Mouse (Mus musculus) splenic B cell, adult 2 months (primary cell): ENCODE measurements around the gene Gm28897.
"Not testable (repeated sequence)": the region's sequence is repeated elsewhere in the genome, so short reads cannot be mapped to it uniquely, and the experiment has no call there.

ENCODE experiments used
- DNase-seq: peaks from one replicate; pipeline ENCODE4 v3.0.0-alpha.2; 2011; ENCODE audit warnings: low read depth, low spot score
- H3K27me3 ChIP-seq: 2 replicates; pipeline ENCODE4 v1.6.1; 2012; ENCODE audit warnings: mild to moderate bottlenecking, low read length, moderate library complexity, mixed read lengths; ENCODE audit not compliant: control insufficient read depth, poor library complexity, insufficient read depth, severe bottlenecking
- H3K36me3 ChIP-seq: 2 replicates; pipeline ENCODE4 v1.6.1; 2012; ENCODE audit warnings: mild to moderate bottlenecking, low read length, moderate library complexity, mixed read lengths; ENCODE audit not compliant: control insufficient read depth, poor library complexity, insufficient read depth, severe bottlenecking

Gene Gm28897

DNA sequence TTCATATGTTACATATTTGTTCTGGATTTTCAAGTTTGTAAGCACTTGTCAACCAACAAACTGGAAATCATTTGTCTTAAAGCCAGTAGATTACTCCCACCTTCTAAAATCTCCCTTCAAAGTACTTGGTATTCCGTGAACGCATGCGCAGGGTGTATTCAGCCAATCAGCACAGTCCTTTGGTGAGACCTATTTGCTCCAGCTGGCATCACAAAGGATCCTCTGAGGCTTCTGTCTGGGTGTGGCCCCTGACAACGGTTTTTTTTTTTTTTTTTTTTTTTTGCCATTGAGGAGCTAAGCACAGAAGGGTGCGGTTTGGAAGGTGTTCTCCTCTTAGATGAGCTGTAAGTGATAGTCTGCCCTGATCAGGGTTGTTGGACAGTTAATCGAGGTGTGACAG, at the start of gene Gm28897:
Gm28897 (plus strand) TSS at position 301 of the 400 bp plus-strand sequence.
- H3K27me3 ChIP-seq, DNase-seq, H3K36me3 ChIP-seq: not testable (repeated sequence)
